Mouse (Mus musculus) midbrain, embryonic 11.5 days (tissue): ENCODE measurements around the gene Ncoa4. TPM values are rescaled to one million over a fixed set of nuclear protein-coding genes. Genes with fewer than 3 reads are reported as not detected.
"Not testable (repeated sequence)": the region's sequence is repeated elsewhere in the genome, so short reads cannot be mapped to it uniquely, and the experiment has no call there.

Source experiments
- ATAC-seq: fragments of 200-750 bp; cut with Nextera tagmentation; 2 replicates; pipeline ENCODE4 v1.8.0; 2017; ENCODE audit warnings: moderate TSS enrichment, moderate library complexity; ENCODE audit not compliant: low FRiP score
- DNase-seq: peaks from one replicate; pipeline ENCODE4 v3.0.0; 2015; ENCODE audit warnings: low spot score; ENCODE audit errors: missing footprints
- H3K27ac ChIP-seq: fragments of 300-500 bp; sonication (generic); 2 replicates; pipeline ENCODE4 v1.5.1; 2014; ENCODE audit warnings: low read depth, low read length
- H3K27me3 ChIP-seq: fragments of 300-500 bp; sonication (generic); 2 replicates; pipeline ENCODE4 v1.6.1; 2014; ENCODE audit warnings: mild to moderate bottlenecking, low read length, moderate library complexity, mixed read lengths; ENCODE audit not compliant: control insufficient read depth, insufficient read depth
- H3K36me3 ChIP-seq: fragments of 300-500 bp; sonication (generic); 2 replicates; pipeline ENCODE4 v1.6.1; 2014; ENCODE audit warnings: mild to moderate bottlenecking, low read length, moderate library complexity, mixed read lengths; ENCODE audit not compliant: control insufficient read depth, insufficient read depth
- H3K4me1 ChIP-seq: fragments of 300-500 bp; sonication (generic); 2 replicates; pipeline ENCODE4 v1.6.1; 2014; ENCODE audit warnings: low read length; ENCODE audit not compliant: control insufficient read depth, insufficient read depth
- H3K4me2 ChIP-seq: fragments of 300-500 bp; sonication (generic); 2 replicates; pipeline ENCODE4 v1.6.1; 2014; ENCODE audit warnings: mild to moderate bottlenecking, moderate library complexity
- H3K4me3 ChIP-seq: fragments of 300-500 bp; sonication (generic); 2 replicates; pipeline ENCODE4 v1.5.1; 2014; ENCODE audit warnings: low read depth, low read length
- H3K9ac ChIP-seq: fragments of 300-500 bp; sonication (generic); 2 replicates; pipeline ENCODE4 v1.6.1; 2014; ENCODE audit warnings: low read length
- H3K9me3 ChIP-seq: fragments of 300-500 bp; sonication (generic); 2 replicates; pipeline ENCODE4 v1.6.1; 2016; ENCODE audit warnings: low read length; ENCODE audit not compliant: control insufficient read depth
- WGBS: fragments of 180-500 bp; shearing (Covaris S2); extraction: QIAGEN DNeasy Blood & Tissue Kit; methylation state at CpG from one replicate; pipeline ENCODE4 v1.1.7; 2014; 5-methylcytosine and 5-hydroxymethylcytosine counted together
- polyA plus RNA-seq: library from polyadenylated mRNA; unstranded; fragments of >200 nt; fragmentation: Nextera tagmentation; extraction: Ambion mirVana; gene quantifications from 2 replicates; pipeline ENCODE4 v1.2.1, GENCODE M21; 2014

The Ncoa4 gene
- polyA plus RNA-seq, 1 experiment from 2014 or later: 106 TPM

DNA sequence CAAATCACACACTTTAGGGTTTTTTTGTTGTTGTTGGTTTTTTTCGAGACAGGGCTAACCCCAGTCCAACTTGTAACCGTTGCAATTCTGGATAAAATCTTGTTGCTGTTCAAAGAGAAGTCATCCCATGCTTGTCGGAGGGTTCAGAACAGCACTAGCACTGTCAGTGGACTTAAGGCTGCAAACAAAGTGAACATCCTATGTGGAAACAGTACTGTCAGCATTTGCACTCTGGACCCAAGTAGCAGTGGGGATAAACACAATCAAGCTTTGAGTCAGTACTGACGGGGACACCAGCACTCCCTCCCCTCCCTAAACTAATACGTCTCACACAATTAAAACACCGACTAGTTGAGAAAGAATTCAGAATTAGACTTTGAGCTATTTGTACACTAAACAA lies 21.2 kb downstream of the Ncoa4 start:
- Histone ChIP-seq H3K4me1 (no peaks in the 10 kb centered on the region), H3K9ac (no peak overlapping the region), H3K4me3 (no peak overlapping the region), H3K27ac (no peak overlapping the region), H3K36me3 (peaks cover 18% of the 10 kb centered on the region), H3K4me2 (no peak overlapping the region), H3K9me3 (no peaks in the 10 kb centered on the region), H3K27me3 (no peaks in the 10 kb centered on the region)
- ATAC-seq (no peak), DNase-seq (peak; percentile 77)
- WGBS: 89% methylated on average over 6 of the region's 6 CpGs

DNA sequence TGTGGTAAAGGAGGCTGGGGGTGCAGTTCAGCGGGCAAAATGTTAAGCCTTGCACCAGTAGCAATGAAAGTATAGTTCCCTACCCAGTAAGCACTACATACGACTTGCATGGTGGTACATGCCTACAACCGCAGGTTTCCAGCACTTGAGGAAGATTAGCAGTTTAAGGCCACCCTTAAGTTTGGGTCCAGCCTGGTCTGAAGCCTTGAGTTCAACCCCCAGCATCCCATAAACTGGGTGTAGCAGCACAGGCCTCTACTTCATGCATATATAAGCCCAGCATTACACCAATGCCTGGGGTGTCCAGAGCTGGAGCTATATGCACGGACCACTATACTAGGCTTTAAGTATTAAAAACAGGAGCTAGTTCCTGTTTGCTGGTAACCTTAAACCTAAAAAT lies 24.2 kb downstream of the Ncoa4 start:
- no peak overlapping the region for H3K4me3 ChIP-seq
- 97% methylated on average over 4 of the region's 4 CpGs for WGBS
- no peak overlapping the region for H3K27ac ChIP-seq
- H3K4me1 ChIP-seq: no peaks in the 10 kb centered on the region
- DNase-seq (peak; percentile 65), ATAC-seq (no peak)
- H3K9me3 ChIP-seq: no peaks in the 10 kb centered on the region
- H3K36me3 ChIP-seq: peaks cover 21% of the 10 kb centered on the region
- no peaks in the 10 kb centered on the region for H3K27me3 ChIP-seq
- no peak overlapping the region for H3K9ac ChIP-seq
- no peak overlapping the region for H3K4me2 ChIP-seq

DNA sequence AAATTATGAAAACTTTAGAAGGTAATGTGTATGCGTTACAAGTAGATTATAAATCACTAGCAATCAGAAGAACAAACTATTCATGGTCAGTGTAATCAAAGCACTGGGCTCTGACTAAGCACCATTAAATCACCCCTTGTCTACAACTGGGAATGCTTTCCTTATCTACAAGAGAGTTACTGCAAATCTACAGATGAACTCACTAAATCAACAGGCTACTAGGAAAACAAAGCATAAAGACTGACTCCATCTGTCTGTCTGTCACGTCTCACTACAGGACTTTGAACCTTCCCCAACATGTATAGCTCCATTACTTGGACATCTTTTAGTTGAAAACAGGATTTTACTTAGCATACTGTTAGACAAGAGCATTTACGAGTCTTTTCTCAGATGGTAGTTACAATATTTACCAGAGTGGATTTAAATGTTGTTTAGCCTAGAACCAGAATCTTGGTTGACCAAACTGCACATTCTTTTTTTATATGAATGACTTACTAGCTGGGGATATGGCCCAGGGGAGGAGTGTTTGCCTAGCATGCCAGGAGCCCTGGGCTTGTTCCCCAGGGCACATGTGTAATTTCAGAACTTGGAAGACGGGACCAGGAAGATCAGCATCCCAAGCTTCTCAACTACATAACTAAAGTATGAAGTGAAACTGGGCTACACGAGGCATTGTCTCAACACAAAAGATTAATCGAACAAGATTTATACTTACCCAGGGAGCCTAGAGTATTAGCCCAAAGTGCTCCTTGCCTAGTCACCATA lies 31.1 kb downstream of the Ncoa4 start:
- no peaks in the 10 kb centered on the region for H3K9me3 ChIP-seq
- no peak overlapping the region for H3K27ac ChIP-seq
- ATAC-seq: no peak
- WGBS: 93% methylated on average over 6 of the region's 6 CpGs
- H3K9ac ChIP-seq: no peak overlapping the region
- H3K4me1 ChIP-seq: no peaks in the 10 kb centered on the region
- H3K4me3 ChIP-seq: no peak overlapping the region
- H3K36me3 ChIP-seq: peaks cover 3% of the 10 kb centered on the region; the same call in 1 of the 2 replicates
- DNase-seq: peak; percentile 67
- H3K4me2 ChIP-seq: no peak overlapping the region
- H3K27me3 ChIP-seq: no peaks in the 10 kb centered on the region

DNA sequence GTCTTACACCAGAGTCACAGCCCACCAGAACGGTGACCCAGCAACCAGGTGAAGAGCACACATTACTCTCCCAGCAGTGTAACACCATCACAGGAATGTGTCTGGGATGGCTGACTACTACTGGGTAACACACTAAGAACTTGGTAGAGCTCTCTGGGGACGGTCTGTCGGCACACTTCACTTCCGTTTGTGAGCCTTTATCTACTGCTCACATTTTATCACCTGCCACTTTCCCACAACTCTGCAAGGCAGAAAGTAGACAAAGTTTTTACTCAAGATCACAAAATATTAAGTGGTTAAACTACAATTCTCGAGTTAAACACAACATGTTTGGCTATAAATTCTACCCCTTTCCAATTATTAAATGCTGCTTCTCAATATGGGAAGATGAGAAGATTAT lies 32.3 kb downstream of the Ncoa4 start:
- no peak overlapping the region for H3K9ac ChIP-seq
- no peak for ATAC-seq
- 92% methylated on average over 5 of the region's 5 CpGs for WGBS
- no peaks in the 10 kb centered on the region for H3K27me3 ChIP-seq
- no peaks in the 10 kb centered on the region for H3K4me1 ChIP-seq
- no peak overlapping the region for H3K4me2 ChIP-seq
- H3K4me3 ChIP-seq: no peak overlapping the region
- H3K9me3 ChIP-seq: no peaks in the 10 kb centered on the region
- H3K36me3 ChIP-seq: peaks cover 3% of the 10 kb centered on the region; the same call in 1 of the 2 replicates
- DNase-seq: peak; percentile 28
- H3K27ac ChIP-seq: no peak overlapping the region

DNA sequence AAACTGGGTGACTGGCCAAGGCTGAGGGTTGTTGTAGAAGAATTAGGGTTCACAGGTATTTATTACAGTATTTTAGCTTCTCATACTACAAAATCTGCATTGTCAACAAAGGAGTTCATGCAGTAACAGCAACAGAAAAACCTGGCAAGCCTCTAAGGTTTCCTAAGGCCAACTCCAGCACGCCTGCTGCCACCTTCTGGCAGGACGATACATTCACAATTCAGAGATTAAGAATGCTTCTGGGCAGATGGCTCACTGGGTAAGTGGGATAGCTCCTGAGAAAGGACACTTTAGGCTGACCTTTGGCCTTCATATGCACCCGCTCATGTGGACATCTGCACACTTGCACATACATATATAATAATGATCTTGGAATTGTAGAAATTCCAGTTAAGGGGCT lies 32.8 kb downstream of the Ncoa4 start:
- Histone ChIP-seq H3K9me3 (no peaks in the 10 kb centered on the region), H3K36me3 (no peaks in the 10 kb centered on the region; the same call in 1 of the 2 replicates), H3K4me3 (no peak overlapping the region), H3K4me1 (no peaks in the 10 kb centered on the region), H3K27ac (no peak overlapping the region), H3K27me3 (no peaks in the 10 kb centered on the region), H3K9ac (no peak overlapping the region), H3K4me2 (no peak overlapping the region)
- DNase-seq (peak; percentile 89), ATAC-seq (no peak)
- WGBS: 46% methylated on average over 3 of the region's 3 CpGs

DNA sequence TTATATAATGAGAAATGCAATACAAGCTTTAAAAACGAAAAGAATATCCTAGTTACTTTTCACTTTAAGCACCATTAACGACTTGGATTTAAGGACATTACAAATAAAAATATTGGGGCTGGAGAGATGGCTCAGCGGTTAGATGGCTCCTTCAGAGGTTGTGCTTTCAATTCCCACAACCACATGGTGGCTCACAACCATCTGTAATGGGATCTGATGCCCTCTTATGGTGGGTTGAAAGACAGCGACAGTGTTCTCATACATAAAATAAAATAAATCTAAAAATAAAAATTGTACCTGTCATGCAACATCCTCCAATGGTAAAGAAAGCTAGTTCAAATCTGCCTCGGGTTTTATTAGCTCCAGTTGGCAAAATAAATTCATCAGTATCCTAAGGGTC lies 33.9 kb downstream of the Ncoa4 start:
- H3K4me2 ChIP-seq, DNase-seq, H3K9ac ChIP-seq, H3K4me1 ChIP-seq, ATAC-seq, H3K36me3 ChIP-seq, H3K27me3 ChIP-seq, H3K4me3 ChIP-seq, H3K27ac ChIP-seq, H3K9me3 ChIP-seq: not testable (repeated sequence)
- WGBS: 86% methylated on average over 5 of the region's 5 CpGs

DNA sequence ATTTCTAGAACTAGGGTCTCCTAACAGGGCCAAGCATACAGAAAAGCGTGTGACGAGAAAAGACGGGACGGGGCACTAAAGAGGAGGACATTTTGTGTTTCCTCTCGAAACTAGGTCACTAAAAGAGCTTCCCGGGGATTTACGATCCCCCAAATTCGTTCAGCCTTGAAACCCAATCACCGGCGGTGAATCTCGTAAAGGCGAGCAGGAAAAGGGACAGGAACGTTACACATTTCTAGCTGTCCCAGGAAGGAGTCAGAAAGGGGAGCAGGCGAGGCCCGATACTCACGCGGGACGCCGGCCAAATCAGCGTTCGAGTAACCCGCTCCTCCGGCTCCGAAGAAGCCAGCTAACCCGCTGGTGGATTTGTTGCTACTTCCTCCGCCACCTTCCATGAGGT lies 41.7 kb downstream of the Ncoa4 start:
- Histone ChIP-seq H3K27me3 (no peaks in the 10 kb centered on the region), H3K9ac (peak overlapping the region; percentile 94), H3K36me3 (peaks cover 5% of the 10 kb centered on the region), H3K9me3 (no peaks in the 10 kb centered on the region; the same call in 1 of the 2 replicates), H3K4me3 (peak overlapping the region; percentile 99), H3K27ac (no peak overlapping the region), H3K4me1 (peaks cover 15% of the 10 kb centered on the region), H3K4me2 (peak overlapping the region; percentile 48)
- ATAC-seq (0 out of 2 replicates have a peak, but pooled peaks have one; percentile 11), DNase-seq (peak; percentile 93)
- WGBS: under 1% methylated on average over 21 of the region's 26 CpGs

DNA sequence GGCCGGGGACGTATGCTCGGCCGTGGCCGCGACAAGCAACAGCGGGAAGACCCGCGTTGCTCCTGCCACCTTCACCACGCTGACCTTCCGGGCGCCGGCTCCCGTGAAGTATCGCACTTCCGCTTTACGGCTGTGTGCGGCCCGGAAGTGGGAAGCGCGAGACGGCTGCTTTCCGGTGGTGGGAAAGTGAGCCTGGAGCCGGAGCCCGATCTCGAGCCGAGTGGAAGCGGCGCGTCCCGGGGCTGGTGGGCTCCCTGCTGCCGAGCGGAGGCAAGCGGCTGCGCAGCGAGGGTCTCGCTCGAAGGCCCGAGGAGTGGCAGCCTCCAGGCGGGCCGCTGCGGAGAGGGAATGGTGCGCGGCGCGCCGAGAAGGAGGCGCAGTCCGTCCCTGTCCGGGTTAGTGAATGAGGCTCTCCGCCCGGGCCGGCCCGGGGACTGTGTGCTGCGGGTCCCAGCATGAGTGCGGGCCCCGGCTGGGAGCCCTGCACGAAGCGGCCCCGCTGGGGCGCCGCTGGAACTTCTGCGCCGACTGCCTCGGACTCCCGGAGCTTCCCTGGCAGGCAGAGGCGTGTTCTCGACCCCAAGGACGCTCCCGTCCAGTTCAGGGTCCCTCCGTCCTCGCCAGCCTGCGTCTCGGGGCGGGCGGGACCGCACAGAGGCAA lies 42.3 kb downstream of the Ncoa4 start, which contains the start of the genes Timm23 and Parg:
TSS of gene Timm23 (minus strand) at position 108 of the 661 bp plus-strand sequence.
TSS of gene Parg (plus strand) at position 159 of the 661 bp plus-strand sequence.
- Histone ChIP-seq H3K4me2 (peak within 1 kb of the TSS; percentile 94), H3K9ac (peak within 1 kb of the TSS; percentile 94), H3K4me1 (peaks cover 15% of the 10 kb centered on the region), H3K27me3 (no peaks in the 10 kb centered on the region), H3K27ac (no peak within 1 kb of the TSS), H3K4me3 (peak within 1 kb of the TSS; percentile 99), H3K9me3 (no peaks in the 10 kb centered on the region; the same call in 1 of the 2 replicates), H3K36me3 (peaks cover 5% of the 10 kb centered on the region)
- ATAC-seq: peak; percentile 93
- DNase-seq: peak; percentile 98
- under 1% methylated on average over 74 of the region's 77 CpGs for WGBS

DNA sequence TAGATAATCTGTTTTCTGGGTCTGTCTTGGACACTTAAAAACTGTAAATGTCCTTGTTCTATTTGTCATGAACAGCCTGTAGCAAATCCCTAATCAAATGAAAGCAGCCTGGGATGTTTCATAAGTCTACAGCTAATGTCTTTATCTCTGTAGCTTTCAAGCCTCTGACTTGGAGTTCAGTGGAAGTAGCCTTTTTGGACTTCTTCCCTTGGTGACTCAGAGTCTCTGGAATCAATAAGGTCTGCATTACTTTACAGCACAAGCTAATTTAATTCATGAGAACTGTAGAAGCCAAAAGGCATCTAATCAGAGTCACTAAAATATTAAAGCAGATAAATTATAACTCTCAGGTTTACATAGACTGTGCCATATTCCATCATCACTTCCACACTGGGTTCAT lies 66.9 kb downstream of the Ncoa4 start:
- H3K27me3 ChIP-seq: no peaks in the 10 kb centered on the region
- H3K36me3 ChIP-seq: no peaks in the 10 kb centered on the region
- no peak for ATAC-seq
- no peak overlapping the region for H3K4me2 ChIP-seq
- no peak overlapping the region for H3K4me3 ChIP-seq
- no peak overlapping the region for H3K9ac ChIP-seq
- no peak for DNase-seq
- H3K27ac ChIP-seq: no peak overlapping the region
- no peaks in the 10 kb centered on the region for H3K9me3 ChIP-seq
- no peaks in the 10 kb centered on the region for H3K4me1 ChIP-seq
